Mouse (Mus musculus): ENCODE data around the gene Mfng. TPM values are rescaled to one million over a fixed set of nuclear protein-coding genes. Genes with fewer than 3 reads are reported as not detected.

The Mfng gene
- polyA plus RNA-seq, 1 experiment: 3.8 TPM

GRCm38 (mm10) chr15:78720094-78720493 lies 53.2 kb downstream of the Mfng start:
- Histone ChIP-seq H3K27ac (ENCODE audit: insufficient read depth, low read length) (no peak overlapping the region), H3K27me3 (ENCODE audit: control insufficient read depth, insufficient read depth, low read length) (peaks cover 2% of the 10 kb centered on the region; the same call in 1 of the 2 replicates), H3K4me1 (ENCODE audit: control insufficient read depth, insufficient read depth, low read length) (peaks cover 5% of the 10 kb centered on the region), H3K4me3 (replicated peaks; ENCODE audit: insufficient read depth, low read depth, low read length) (no peak overlapping the region)
- TF ChIP-seq CTCF (IDR thresholded peaks at IDR 0.05; ENCODE audit: borderline replicate concordance, insufficient read depth, low read depth, low read length) (peak; percentile 74), POLR2A (IDR thresholded peaks at IDR 0.05; ENCODE audit: borderline replicate concordance, insufficient read depth, low read length) (no peak)
- WGBS: 4% methylated on average over 16 of the region's 16 CpGs
- peak; percentile 49 to 63 for DNase-seq

GRCm38 (mm10) chr15:78719416-78719815 lies 53.9 kb downstream of the Mfng start:
- no peak for DNase-seq
- H3K4me3 ChIP-seq (replicated peaks; ENCODE audit: insufficient read depth, low read depth, low read length): no peak overlapping the region
- peaks cover 2% of the 10 kb centered on the region; the same call in 1 of the 2 replicates for H3K27me3 ChIP-seq (ENCODE audit: control insufficient read depth, insufficient read depth, low read length)
- 16% methylated on average over 14 of the region's 14 CpGs for WGBS
- H3K27ac ChIP-seq (ENCODE audit: insufficient read depth, low read length): no peak overlapping the region
- peaks cover 5% of the 10 kb centered on the region for H3K4me1 ChIP-seq (ENCODE audit: control insufficient read depth, insufficient read depth, low read length)
- TF ChIP-seq CTCF (IDR thresholded peaks at IDR 0.05; ENCODE audit: borderline replicate concordance, insufficient read depth, low read depth, low read length): no peak
- no peak for TF ChIP-seq POLR2A (IDR thresholded peaks at IDR 0.05; ENCODE audit: borderline replicate concordance, insufficient read depth, low read length)

GRCm38 (mm10) chr15:78718290-78719250 lies 54.7 kb downstream of the Mfng start, which contains the start of gene Elfn2:
Gene Elfn2, minus strand, starts transcription at chr15:78718771.
- TF ChIP-seq CTCF (IDR thresholded peaks at IDR 0.05; ENCODE audit: borderline replicate concordance, insufficient read depth, low read depth, low read length): no peak
- TF ChIP-seq POLR2A (IDR thresholded peaks at IDR 0.05; ENCODE audit: borderline replicate concordance, insufficient read depth, low read length): no peak
- Histone ChIP-seq H3K4me3 (replicated peaks; ENCODE audit: insufficient read depth, low read depth, low read length) (peak within 1 kb of the TSS; percentile 24), H3K27ac (ENCODE audit: insufficient read depth, low read length) (no peak within 1 kb of the TSS), H3K4me1 (ENCODE audit: control insufficient read depth, insufficient read depth, low read length) (peaks cover 5% of the 10 kb centered on the region), H3K27me3 (ENCODE audit: control insufficient read depth, insufficient read depth, low read length) (peaks cover 2% of the 10 kb centered on the region; the same call in 1 of the 2 replicates)
- DNase-seq: peak in 1 of 2 experiments; percentile 24
- WGBS: 4% methylated on average over 78 of the region's 89 CpGs

GRCm38 (mm10) chr15:78716936-78717335 lies 56.3 kb downstream of the Mfng start:
- peaks cover 3% of the 10 kb centered on the region; the same call in 1 of the 2 replicates for H3K27me3 ChIP-seq (ENCODE audit: control insufficient read depth, insufficient read depth, low read length)
- no peak overlapping the region for H3K4me3 ChIP-seq (replicated peaks; ENCODE audit: insufficient read depth, low read depth, low read length)
- TF ChIP-seq POLR2A (IDR thresholded peaks at IDR 0.05; ENCODE audit: borderline replicate concordance, insufficient read depth, low read length) (no peak), CTCF (IDR thresholded peaks at IDR 0.05; ENCODE audit: borderline replicate concordance, insufficient read depth, low read depth, low read length) (no peak)
- peaks cover 5% of the 10 kb centered on the region for H3K4me1 ChIP-seq (ENCODE audit: control insufficient read depth, insufficient read depth, low read length)
- 51% methylated on average over 13 of the region's 13 CpGs for WGBS
- no peak for DNase-seq
- no peak overlapping the region for H3K27ac ChIP-seq (ENCODE audit: insufficient read depth, low read length)

GRCm38 (mm10) chr15:78715856-78716255 lies 57.4 kb downstream of the Mfng start:
- TF ChIP-seq CTCF (IDR thresholded peaks at IDR 0.05; ENCODE audit: borderline replicate concordance, insufficient read depth, low read depth, low read length): no peak
- TF ChIP-seq POLR2A (IDR thresholded peaks at IDR 0.05; ENCODE audit: borderline replicate concordance, insufficient read depth, low read length): no peak
- Histone ChIP-seq H3K27me3 (ENCODE audit: control insufficient read depth, insufficient read depth, low read length) (peaks cover 3% of the 10 kb centered on the region; the same call in 1 of the 2 replicates), H3K27ac (ENCODE audit: insufficient read depth, low read length) (no peak overlapping the region), H3K4me1 (ENCODE audit: control insufficient read depth, insufficient read depth, low read length) (peaks cover 5% of the 10 kb centered on the region), H3K4me3 (replicated peaks; ENCODE audit: insufficient read depth, low read depth, low read length) (no peak overlapping the region)
- DNase-seq: no peak
- 47% methylated on average over 5 of the region's 5 CpGs for WGBS

- WGBS: 70% methylated on average over 7 of the region's 7 CpGs
- TF ChIP-seq POLR2A (IDR thresholded peaks at IDR 0.05; ENCODE audit: borderline replicate concordance, insufficient read depth, low read length): no peak
- TF ChIP-seq CTCF (IDR thresholded peaks at IDR 0.05; ENCODE audit: borderline replicate concordance, insufficient read depth, low read depth, low read length): no peak
- Histone ChIP-seq H3K27me3 (ENCODE audit: control insufficient read depth, insufficient read depth, low read length) (peaks cover 3% of the 10 kb centered on the region; the same call in 1 of the 2 replicates), H3K27ac (ENCODE audit: insufficient read depth, low read length) (no peak overlapping the region), H3K4me1 (ENCODE audit: control insufficient read depth, insufficient read depth, low read length) (no peaks in the 10 kb centered on the region; the same call in 1 of the 2 replicates), H3K4me3 (replicated peaks; ENCODE audit: insufficient read depth, low read depth, low read length) (no peak overlapping the region)
- no peak for DNase-seq
These were observed 59.5 kb downstream of the Mfng start for GRCm38 (mm10) chr15:78713751-78714150.

GRCm38 (mm10) chr15:78712335-78713258 lies 60.7 kb downstream of the Mfng start:
- no peak for DNase-seq
- Histone ChIP-seq H3K27me3 (ENCODE audit: control insufficient read depth, insufficient read depth, low read length) (peaks cover 1% of the 10 kb centered on the region; the same call in 1 of the 2 replicates), H3K4me1 (ENCODE audit: control insufficient read depth, insufficient read depth, low read length) (no peaks in the 10 kb centered on the region), H3K4me3 (replicated peaks; ENCODE audit: insufficient read depth, low read depth, low read length) (no peak overlapping the region), H3K27ac (ENCODE audit: insufficient read depth, low read length) (no peak overlapping the region)
- TF ChIP-seq CTCF (IDR thresholded peaks at IDR 0.05; ENCODE audit: borderline replicate concordance, insufficient read depth, low read depth, low read length): no peak
- no peak for TF ChIP-seq POLR2A (IDR thresholded peaks at IDR 0.05; ENCODE audit: borderline replicate concordance, insufficient read depth, low read length)
- 9% methylated on average over 53 of the region's 53 CpGs for WGBS
